ENCODE assay signal across 8 mouse cellular contexts in genomic region chr1:106711356-106712125, GRCm38 (mm10). TPM values are rescaled to one million over a fixed set of nuclear protein-coding genes. Genes with fewer than 3 reads are reported as not detected.
A peak's percentile ranks its signal among the peaks of the same experiment; 100 is the strongest.
DNase-seq lines count a peak whose midpoint lies in the region; ATAC-seq and TF ChIP-seq lines count a peak whose summit lies in the region.

No protein-coding gene starts in this region.

- TF ChIP-seq CTCF in olfactory bulb, adult 2 months (IDR thresholded peaks at IDR 0.05; ENCODE audit: insufficient read depth, low read depth, low read length), result no peak

- no peak overlapping the region for H3K9ac ChIP-seq in forebrain, embryonic 14.5 days (ENCODE audit: low read length)

- H3K4me2 ChIP-seq in forebrain, embryonic 14.5 days (ENCODE audit: low read length), result peak overlapping the region; percentile 62

- TF ChIP-seq POLR2A in olfactory bulb, adult 2 months (IDR thresholded peaks at IDR 0.05; ENCODE audit: insufficient read depth, low read depth, low read length), result no peak

- 73% methylated on average over 12 of the region's 12 CpGs for WGBS in forebrain, embryonic 14.5 days
- 58% methylated on average over 12 of the region's 12 CpGs for WGBS in olfactory bulb, adult 2 months

- no peak for ATAC-seq in megakaryocyte, adult 5-6 weeks (ENCODE audit: poor library complexity, severe bottlenecking)
- ATAC-seq in forebrain, embryonic 14.5 days, result no peak

- DNase-seq in forebrain, embryonic 14.5 days (ENCODE audit: low spot score), result no peak
- peak; percentile 32 to 53 for DNase-seq in kidney, postnatal 4 days
- no peak for DNase-seq in right cerebral cortex, adult 18-20 months
- DNase-seq in ovary, adult 18-20 months (ENCODE audit: low spot score), result no peak
- no peak for DNase-seq in lung, postnatal 10 days

- peaks cover 59% of the 10 kb centered on the region for H3K4me1 ChIP-seq in megakaryocyte, embryonic 14.5 days
- peaks cover 20% of the 10 kb centered on the region for H3K4me1 ChIP-seq in forebrain, embryonic 14.5 days (ENCODE audit: control insufficient read depth, insufficient read depth, low read length)
- peaks cover 9% of the 10 kb centered on the region for H3K4me1 ChIP-seq in olfactory bulb, adult 2 months (ENCODE audit: control insufficient read depth, insufficient read depth, low read length)

- H3K4me3 ChIP-seq in megakaryocyte, embryonic 14.5 days (replicated peaks), result peak overlapping the region; percentile 95
- H3K4me3 ChIP-seq in forebrain, embryonic 14.5 days (ENCODE audit: low read depth, low read length), result peak overlapping the region; percentile 67
- peak overlapping the region; percentile 41 for H3K4me3 ChIP-seq in olfactory bulb, adult 2 months (ENCODE audit: insufficient read depth, low read depth, low read length)

- no peaks in the 10 kb centered on the region for H3K27me3 ChIP-seq in megakaryocyte, embryonic 14.5 days (replicated peaks)
- no peaks in the 10 kb centered on the region for H3K27me3 ChIP-seq in forebrain, embryonic 14.5 days (replicated peaks; ENCODE audit: control insufficient read depth, insufficient read depth, low read length)

- H3K36me3 ChIP-seq in megakaryocyte, embryonic 14.5 days (replicated peaks; ENCODE audit: low read length), result peaks cover 8% of the 10 kb centered on the region
- H3K36me3 ChIP-seq in forebrain, embryonic 14.5 days (ENCODE audit: control insufficient read depth, insufficient read depth, low read length), result no peaks in the 10 kb centered on the region

- no peaks in the 10 kb centered on the region for H3K9me3 ChIP-seq in megakaryocyte, embryonic 14.5 days
- H3K9me3 ChIP-seq in forebrain, embryonic 14.5 days (replicated peaks; ENCODE audit: control insufficient read depth, low read length), result no peaks in the 10 kb centered on the region

- no peak overlapping the region for H3K27ac ChIP-seq in forebrain, embryonic 14.5 days (ENCODE audit: low read depth, low read length)
- H3K27ac ChIP-seq in olfactory bulb, adult 2 months (ENCODE audit: insufficient read depth, low read depth, low read length), result no peak overlapping the region

RNA-seq across cellular contexts. Expression of gene Bcl2, which starts 2.5 kb away (rescaled TPM):
- polyA plus RNA-seq in megakaryocyte, embryonic 14.5 days (2012; ENCODE audit: insufficient read depth, low replicate concordance), result 3.0 and 4.1 TPM in 2 replicates
- 7.1 and 8.0 TPM in 2 replicates for total RNA-seq in megakaryocyte, adult 5-6 weeks (2015)
- 7.8 and 11.9 TPM in 2 replicates for total RNA-seq in megakaryocyte, adult 5-6 weeks (2017)
- 5.3 and 7.1 TPM in 2 replicates for polyA plus RNA-seq in forebrain, embryonic 14.5 days (2014; fragmentation: Nextera tagmentation; extraction: Ambion mirVana)
- polyA plus RNA-seq in olfactory bulb, adult 2 months (2012; ENCODE audit: insufficient read depth, insufficient read length, low replicate concordance, missing spikeins), result not detected in 2 replicates

RNA-seq across cellular contexts. Expression of gene Kdsr, which starts 48.0 kb away (rescaled TPM):
- polyA plus RNA-seq in megakaryocyte, embryonic 14.5 days (2012; ENCODE audit: insufficient read depth, low replicate concordance), result 0.53 TPM in 1 of 2 replicates, not detected in the other
- 6.5 and 7.1 TPM in 2 replicates for total RNA-seq in megakaryocyte, adult 5-6 weeks (2015)
- total RNA-seq in megakaryocyte, adult 5-6 weeks (2017), result 13.7 and 17.8 TPM in 2 replicates
- polyA plus RNA-seq in forebrain, embryonic 14.5 days (2014; fragmentation: Nextera tagmentation; extraction: Ambion mirVana), result 13.7 and 15.8 TPM in 2 replicates
- polyA plus RNA-seq in olfactory bulb, adult 2 months (2012; ENCODE audit: insufficient read depth, insufficient read length, low replicate concordance, missing spikeins), result not detected in 2 replicates

Comparison
In these comparisons a context has a peak if more than half of its experiments do, and no peak if none do; other contexts are left out.
1. H3K4me3 ChIP-seq: peak in every context shown above with its lines; median percentile 95 in megakaryocyte, embryonic 14.5 days; 67 in forebrain, embryonic 14.5 days; 41 in olfactory bulb, adult 2 months.
2. DNase-seq: peak in kidney, postnatal 4 days (2 of 2); none in forebrain, embryonic 14.5 days (single experiment), right cerebral cortex, adult 18-20 months (single experiment), ovary, adult 18-20 months (single experiment) and lung, postnatal 10 days (single experiment).